Mouse (Mus musculus): Measurements from ENCODE around the gene Spata9. TPM values are rescaled to one million over a fixed set of nuclear protein-coding genes. Genes with fewer than 3 reads are reported as not detected.

The Spata9 gene
- polyA plus RNA-seq, 1 experiment, result not detected

GRCm38 (mm10) chr13:76024588-76024987, 57.6 kb downstream of the Spata9 start:
- Histone ChIP-seq H3K9me3 (no peaks in the 10 kb centered on the region), H3K4me1 (peaks cover 17% of the 10 kb centered on the region), H3K36me3 (replicated peaks; ENCODE audit: low read length) (no peaks in the 10 kb centered on the region), H3K27me3 (replicated peaks) (peaks cover 2% of the 10 kb centered on the region), H3K4me3 (replicated peaks) (no peak overlapping the region)
- no peak for TF ChIP-seq FLI1 (IDR thresholded peaks at IDR 0.05; ENCODE audit: low read length)

- Histone ChIP-seq H3K27me3 (replicated peaks) (no peaks in the 10 kb centered on the region), H3K36me3 (replicated peaks; ENCODE audit: low read length) (no peaks in the 10 kb centered on the region), H3K9me3 (no peaks in the 10 kb centered on the region), H3K4me3 (replicated peaks) (no peak overlapping the region), H3K4me1 (peaks cover 22% of the 10 kb centered on the region)
- TF ChIP-seq GATA1 (IDR thresholded peaks at IDR 0.05; ENCODE audit: borderline replicate concordance, low read length) (no peak), FLI1 (IDR thresholded peaks at IDR 0.05; ENCODE audit: low read length) (no peak)
Observed at GRCm38 (mm10) chr13:76042455-76042854, 75.5 kb downstream of the Spata9 start.

GRCm38 (mm10) chr13:76044971-76045370, 78.0 kb downstream of the Spata9 start:
- H3K9me3 ChIP-seq, result no peaks in the 10 kb centered on the region
- no peak for TF ChIP-seq FLI1 (IDR thresholded peaks at IDR 0.05; ENCODE audit: low read length)
- no peak for TF ChIP-seq GATA1 (IDR thresholded peaks at IDR 0.05; ENCODE audit: borderline replicate concordance, low read length)

More at GRCm38 (mm10) chr13:76044971-76045370, 78.0 kb downstream of the Spata9 start:
- H3K36me3 ChIP-seq (replicated peaks; ENCODE audit: low read length), result no peaks in the 10 kb centered on the region
- H3K4me1 ChIP-seq, result peaks cover 32% of the 10 kb centered on the region
- H3K4me3 ChIP-seq (replicated peaks), result no peak overlapping the region
- no peaks in the 10 kb centered on the region for H3K27me3 ChIP-seq (replicated peaks)

Other genes starting within 250 kb of the Spata9 start
- 6.3 TPM in 1 of 2 replicates, not detected in the other for gene Glrx, start 127.3 kb upstream of the Spata9 start, polyA plus RNA-seq (2012; ENCODE audit: insufficient read depth, low replicate concordance)
- gene Rhobtb3, start 23.2 kb upstream of the Spata9 start, polyA plus RNA-seq (2012; ENCODE audit: insufficient read depth, low replicate concordance), result 0.74 and 5.5 TPM in 2 replicates
- gene Rfesd, start 51.6 kb downstream of the Spata9 start, polyA plus RNA-seq (2012; ENCODE audit: insufficient read depth, low replicate concordance), result 3.7 TPM in 1 of 2 replicates, not detected in the other
- gene Gpr150, start 89.8 kb downstream of the Spata9 start, polyA plus RNA-seq (2012; ENCODE audit: insufficient read depth, low replicate concordance), result 0.12 and 1.8 TPM in 2 replicates
- 0.75 and 1.4 TPM in 2 replicates for gene Arsk, start 131.5 kb downstream of the Spata9 start, polyA plus RNA-seq (2012; ENCODE audit: insufficient read depth, low replicate concordance)
- 0.06 TPM in 1 of 2 replicates, not detected in the other for gene Ttc37, start 131.6 kb downstream of the Spata9 start, polyA plus RNA-seq (2012; ENCODE audit: insufficient read depth, low replicate concordance)

Measured in megakaryocyte, embryonic 14.5 days (primary cell).